Mouse (Mus musculus) monocyte, adult 2 months (primary cell): Measurements from ENCODE around the gene Rps19.

ENCODE experiments used
- DNase-seq, 2 experiments: peaks; one replicate each; pipeline ENCODE4 v3.0.0; 2022; ENCODE audit warnings: low spot score in 2 of 2, low read depth in 1 of 2

Gene Rps19

DNA sequence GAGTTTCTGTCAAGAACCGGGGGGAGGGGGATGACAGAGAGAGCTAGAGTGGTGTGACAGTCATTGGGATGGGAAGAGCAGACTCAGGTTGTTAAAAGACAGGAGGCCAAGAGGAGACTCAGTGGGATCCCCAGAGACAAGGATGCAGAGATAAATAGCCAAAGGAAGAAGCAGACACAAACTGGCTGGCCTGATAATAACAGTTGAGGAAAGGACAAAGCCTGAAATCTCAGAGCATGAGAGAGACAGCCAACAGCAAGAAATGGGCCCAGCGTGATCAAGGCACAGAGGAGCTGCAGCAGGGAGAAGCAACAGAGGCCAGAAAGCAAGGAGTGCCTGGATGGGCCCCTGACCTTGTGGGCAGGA is 18.1 kb downstream of the Rps19 start:
- no peak for DNase-seq

DNA sequence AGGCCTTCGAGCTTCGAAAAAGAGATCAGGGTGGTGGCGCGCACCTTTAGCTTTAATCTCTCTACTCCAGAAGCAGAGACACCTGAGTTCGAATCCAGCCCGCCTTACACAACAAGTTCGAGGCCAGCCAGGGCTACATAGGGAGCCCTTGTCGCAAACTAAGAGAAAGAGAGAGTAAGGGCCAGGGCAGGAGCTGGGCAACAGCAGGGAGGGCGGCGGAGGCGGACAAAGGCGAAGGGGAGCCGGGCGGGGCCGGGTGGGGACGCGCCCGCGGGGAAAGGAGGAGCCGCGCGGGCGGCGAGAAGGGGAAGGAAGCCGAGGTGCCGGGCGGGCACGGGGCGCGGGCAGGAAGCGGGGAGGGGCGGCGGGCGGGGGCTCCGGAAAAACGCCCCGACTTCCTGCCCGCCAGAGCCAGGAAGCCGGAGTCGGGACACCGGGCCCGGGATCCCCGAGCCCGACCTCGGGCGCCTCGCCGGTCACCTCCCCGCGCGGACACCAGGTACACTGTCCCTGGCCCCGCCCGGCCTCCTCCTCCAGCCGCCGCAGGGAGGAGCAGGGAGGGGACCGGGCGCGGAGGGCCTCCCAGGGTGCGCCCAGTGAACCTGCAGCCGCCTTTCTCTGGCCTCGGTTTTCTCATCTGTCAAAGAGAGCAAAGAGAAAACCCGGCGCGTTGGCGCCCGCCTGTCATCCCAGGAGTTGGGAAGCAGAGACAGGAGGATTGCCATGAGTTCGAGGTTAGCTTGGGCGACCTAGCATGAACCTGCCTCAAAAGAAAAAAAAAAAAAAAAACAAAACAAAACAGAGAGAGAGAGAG is 18.7 kb downstream of the Rps19 start, which contains the start of gene Arhgef1:
Gene Arhgef1, plus strand, starts transcription at position 283 of the 814 bp plus-strand sequence.
- DNase-seq = peak in 1 of 2 experiments; percentile 34

DNA sequence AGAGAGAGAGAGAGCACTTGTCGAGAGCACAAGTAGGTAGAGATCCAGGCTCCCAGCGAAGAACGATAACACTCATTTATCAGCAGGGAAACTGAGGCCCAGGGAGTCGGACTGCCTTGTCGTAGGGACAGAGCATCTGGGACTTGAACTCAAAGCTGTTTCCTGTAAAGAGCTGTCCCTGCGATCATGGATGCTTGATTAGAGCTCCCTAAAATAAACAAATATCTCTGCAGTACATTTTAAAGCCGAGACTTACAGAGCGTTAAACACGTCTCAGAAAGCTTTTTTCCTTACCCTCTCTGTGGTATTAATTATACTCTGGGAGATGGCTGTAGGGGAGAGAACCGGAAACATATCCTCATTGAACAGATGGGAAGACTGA is 19.3 kb downstream of the Rps19 start:
- DNase-seq = no peak

DNA sequence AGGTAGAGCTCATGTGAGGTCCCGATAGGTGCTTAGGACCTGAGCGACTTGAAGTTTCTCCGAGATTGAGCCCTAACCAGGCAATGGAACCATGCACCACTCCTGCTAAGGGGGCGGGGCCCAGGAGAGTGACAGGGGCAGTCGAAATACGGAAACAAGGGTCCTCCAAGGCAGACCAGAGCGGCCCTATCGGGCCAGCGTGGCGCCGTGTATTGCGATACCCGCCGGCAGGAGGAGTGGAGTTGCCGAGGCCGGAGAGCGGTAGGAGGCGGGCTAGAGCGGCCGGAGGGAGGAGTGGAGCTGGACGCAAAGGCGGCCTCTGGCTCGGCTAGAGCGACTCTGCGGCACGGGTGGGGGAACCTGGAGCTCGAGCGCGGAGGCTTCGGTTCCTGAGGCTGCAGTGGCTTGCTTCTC is 19.9 kb downstream of the Rps19 start:
- DNase-seq = peak; percentile 96 to 98

DNA sequence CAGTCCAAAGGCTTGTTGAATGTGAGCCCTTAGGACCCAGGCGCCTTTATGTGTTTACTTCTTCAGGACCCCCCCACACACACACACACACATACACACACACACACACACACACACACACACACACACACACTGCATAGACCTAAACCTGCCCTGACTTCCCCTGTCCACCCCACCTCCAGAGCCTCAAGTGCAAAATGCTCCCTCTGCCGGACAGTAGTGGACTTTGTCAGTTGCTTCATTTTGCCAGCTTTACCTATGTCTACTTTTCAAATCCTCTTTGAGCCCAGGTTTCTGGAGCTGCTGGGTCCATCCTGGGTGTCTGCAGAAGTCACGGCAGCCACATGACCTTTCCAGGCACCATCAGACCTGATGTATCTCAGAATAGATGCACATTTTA is 20.8 kb downstream of the Rps19 start:
- DNase-seq = peak in 1 of 2 experiments; percentile 51

DNA sequence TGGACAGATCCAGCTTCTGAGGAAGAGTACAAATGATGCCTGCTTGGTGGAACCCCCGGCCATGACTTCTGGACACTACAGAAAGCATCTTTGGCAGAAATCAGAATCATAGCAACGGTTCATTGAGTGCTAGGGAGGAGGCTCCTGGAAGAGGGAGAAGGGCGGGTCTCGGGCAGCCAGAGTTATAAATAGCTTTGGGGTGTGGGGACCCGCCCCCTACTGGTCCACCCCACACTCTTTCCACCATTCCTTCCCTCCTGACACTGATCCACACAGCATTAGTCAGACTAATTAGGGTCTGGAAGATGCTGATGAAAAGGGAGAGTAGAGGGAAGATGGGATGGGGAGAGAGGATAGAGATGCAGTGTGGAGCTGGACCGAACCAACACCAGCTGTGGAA is 22.4 kb downstream of the Rps19 start:
- no peak for DNase-seq

DNA sequence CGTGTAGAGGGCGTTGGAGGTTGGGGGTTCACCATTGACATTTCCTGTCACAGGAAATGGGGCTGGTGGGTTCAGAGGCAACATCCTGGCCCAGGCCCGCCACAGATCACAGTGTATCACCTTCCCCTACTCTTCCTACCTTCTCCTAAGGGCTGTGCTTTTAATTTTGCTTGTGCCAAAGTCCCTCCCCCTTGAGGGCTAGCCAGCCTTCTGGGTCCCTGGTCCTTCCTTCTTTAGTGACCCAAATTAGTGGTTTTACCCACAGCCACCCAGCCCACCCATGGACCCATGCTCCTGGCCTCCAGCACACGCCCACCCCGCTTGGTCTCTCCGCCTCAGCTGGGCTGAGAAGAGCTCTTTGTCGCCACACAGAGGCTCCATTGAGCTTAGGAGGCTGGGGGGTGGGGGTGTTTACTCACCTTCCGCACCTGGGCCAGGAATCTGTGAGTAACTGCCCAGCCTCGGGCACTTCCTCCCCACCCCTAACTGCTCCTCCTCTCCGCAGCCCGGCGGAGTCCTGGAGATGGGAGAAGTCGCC is 23.1 kb downstream of the Rps19 start:
- DNase-seq = no peak

DNA sequence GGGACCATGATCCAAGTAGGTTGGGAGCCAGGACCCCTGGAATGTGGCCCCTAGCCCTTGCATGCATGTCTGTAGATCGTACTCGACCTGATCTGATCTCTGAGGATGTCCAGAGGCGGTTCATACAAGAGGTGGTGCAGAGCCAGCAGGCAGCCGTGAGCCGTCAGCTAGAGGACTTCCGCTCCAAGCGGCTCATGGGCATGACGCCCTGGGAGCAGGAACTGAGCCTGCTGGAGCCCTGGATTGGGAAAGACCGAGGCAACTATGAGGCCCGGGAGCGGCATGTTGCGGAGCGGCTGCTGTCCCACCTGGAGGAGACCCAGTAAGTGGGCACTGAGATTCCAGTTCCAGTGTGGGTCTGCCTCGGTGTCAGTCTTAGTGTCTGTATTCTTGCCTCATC is 28.3 kb downstream of the Rps19 start:
- no peak for DNase-seq

DNA sequence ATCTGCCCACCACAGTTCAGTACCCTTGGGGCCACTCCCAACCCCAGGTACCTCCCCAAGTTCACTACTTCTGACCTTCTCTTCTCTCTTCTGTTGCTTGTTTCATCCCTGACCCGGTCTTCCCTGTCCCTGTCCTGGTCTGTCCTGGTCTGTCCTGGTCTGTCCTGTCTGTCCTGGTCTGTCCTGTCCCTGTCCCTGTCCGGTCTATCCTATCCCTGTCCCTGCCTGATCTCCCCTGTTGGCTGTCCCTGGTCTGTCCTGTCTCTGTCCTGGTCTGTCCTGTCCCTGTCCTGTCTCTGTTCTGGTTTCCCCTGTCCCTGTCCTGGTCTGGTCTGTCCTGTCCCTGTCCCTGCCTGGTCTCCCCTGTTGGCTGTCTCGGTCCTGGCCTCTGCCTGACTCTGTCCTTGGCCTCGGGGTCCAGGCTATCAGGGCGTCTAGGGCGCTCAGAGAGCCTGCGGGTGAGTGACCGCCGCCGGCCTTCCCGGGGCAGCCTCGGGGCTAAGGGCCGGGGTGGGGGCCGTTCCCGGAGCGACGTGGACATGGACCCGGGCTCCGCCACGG is 34.7 kb downstream of the Rps19 start:
- DNase-seq = no peak

DNA sequence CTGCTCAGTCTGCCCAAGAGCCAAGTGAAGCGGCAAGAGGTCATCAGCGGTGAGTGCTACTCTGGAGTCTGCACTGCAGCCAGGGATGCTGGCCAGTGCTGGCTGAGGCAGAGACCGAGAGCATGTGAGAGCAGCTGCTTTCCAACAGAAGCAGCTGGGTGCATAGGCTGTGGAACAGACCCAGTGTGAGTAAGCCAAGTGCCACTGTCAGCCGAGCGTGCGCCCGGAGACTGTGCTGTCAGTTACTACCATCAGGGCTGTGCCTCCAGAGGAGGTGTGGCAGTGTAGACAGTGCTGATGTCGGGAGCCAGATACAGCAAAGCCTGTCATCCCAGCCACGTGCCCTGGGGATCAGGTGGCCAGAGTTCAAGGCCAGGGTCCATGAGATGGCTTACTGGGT is 35.6 kb downstream of the Rps19 start:
- DNase-seq = no peak

DNA sequence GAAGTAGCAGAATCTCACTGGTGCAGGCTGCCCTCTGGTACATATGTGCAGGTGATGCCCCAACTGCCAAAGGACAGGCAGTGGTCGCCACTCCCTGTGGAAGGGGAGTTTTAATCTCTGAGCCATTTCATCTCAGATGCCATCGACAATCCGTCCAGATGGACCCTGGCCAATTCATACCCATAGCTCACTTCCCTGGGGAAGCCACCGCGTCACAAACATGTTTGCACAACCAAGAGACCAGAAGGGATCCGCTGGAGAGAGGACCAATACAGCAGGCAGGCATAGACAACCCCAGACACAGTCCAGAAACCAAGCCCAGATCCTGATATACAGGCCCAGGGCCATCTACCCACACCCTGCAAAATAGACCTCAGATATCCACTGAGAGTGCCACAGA is 46.3 kb downstream of the Rps19 start:
- no peak for DNase-seq

DNA sequence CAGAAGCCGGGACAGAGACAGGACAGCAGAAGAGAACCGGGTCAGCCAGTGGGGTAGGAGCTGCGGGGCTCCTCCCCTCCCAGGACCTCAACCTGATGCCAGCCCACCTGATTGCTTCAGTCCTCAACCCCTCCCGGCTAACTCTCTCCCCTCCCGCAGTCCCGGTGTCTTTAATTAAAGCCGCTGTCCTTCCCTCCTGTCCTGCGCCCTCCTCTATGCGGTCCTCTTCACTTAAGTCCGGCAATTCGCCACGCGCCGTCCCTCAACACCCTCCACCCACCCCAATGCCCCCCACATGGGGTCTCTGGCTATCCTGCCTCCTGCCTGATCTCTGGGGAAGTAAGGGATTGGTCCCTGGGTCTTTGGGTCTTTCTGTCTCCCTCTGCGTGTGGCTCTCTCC is 47.5 kb downstream of the Rps19 start:
- DNase-seq = no peak
